Mouse (Mus musculus) brain, embryonic 14.5 days (tissue): ENCODE results near the gene Nrg4.

ENCODE experiments used
- CTCF ChIP-seq: fragments of 200-500 bp; IDR thresholded peaks from 2 replicates; pipeline ENCODE4 v1.5.1; 2012; ENCODE audit warnings: inconsistent platforms, mild to moderate bottlenecking, moderate library complexity, borderline replicate concordance; ENCODE audit not compliant: insufficient read depth, insufficient read length; ENCODE audit errors: extremely low read depth
- POLR2A ChIP-seq: fragments of 200-500 bp; IDR thresholded peaks from 2 replicates; pipeline ENCODE4 v1.6.1; 2012; ENCODE audit warnings: mild to moderate bottlenecking, inconsistent platforms, borderline replicate concordance; ENCODE audit not compliant: poor library complexity, insufficient read depth, insufficient read length, severe bottlenecking; ENCODE audit errors: extremely low read depth

DNA sequence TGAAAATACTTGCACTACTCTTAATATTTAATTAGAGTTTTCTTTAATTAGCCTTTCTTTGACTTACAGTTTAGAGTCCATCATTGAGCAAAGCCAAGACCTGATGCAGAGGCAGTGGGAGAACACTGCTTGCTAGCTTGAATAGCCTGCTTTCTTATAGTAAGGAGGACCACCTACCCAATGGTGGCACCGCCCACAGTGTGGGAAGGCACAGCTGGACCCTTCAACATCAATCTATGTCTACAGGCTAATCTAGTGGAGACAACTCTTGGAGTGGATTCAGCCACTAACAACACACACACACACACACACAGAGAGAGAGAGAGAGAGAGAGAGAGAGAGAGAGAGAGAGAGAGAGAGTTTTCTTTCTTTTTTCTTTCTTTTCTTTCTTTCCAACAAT, 1.6 kb downstream of the Nrg4 start:
- TF ChIP-seq POLR2A (no peak), CTCF (no peak)
